9 mouse cellular contexts compared by ENCODE assay signal in the genomic region with DNA sequence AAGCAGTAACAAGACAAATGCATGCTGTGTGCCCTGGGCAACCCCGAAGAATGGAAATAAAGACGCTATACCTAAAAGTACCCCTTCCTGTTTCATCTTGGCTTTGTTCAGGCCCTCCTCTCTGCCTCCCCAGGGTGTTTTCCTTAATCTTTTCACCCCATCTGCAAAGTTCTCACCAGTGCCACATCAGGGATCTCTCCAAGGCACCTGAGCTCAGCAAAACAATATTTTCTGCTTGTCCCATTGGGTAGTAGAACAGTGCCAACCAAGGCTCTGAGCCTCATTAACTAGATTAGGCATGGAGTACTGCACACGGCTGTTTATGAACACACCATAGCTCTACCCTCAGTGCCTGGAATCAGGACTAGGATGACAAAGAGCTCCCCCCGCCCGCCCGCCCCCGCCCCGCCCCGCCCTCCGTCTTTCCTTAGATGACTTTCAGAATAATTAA. TPM values are rescaled to one million over a fixed set of nuclear protein-coding genes. Genes with fewer than 3 reads are reported as not detected.
A peak's percentile ranks its signal among the peaks of the same experiment; 100 is the strongest.
DNase-seq lines count a peak whose midpoint lies in the region; ATAC-seq and TF ChIP-seq lines count a peak whose summit lies in the region.
"Had no signal": no experiment of that assay in that cellular context is flagged by ENCODE, and none has a peak within 500 bp of the region (broad histone marks: within the 10 kb centered on the region; RNA-seq: fewer than 3 reads in every experiment).

No protein-coding gene starts in this region.

- H3K79me2 ChIP-seq in liver, adult 2 months (ENCODE audit: control insufficient read depth, insufficient read depth, low read length), result peaks cover 6% of the 10 kb centered on the region; the same call in 1 of the 2 replicates

- H3K4me2 ChIP-seq in limb, embryonic 15.5 days, result peak overlapping the region; percentile 61

- H3K36me3 ChIP-seq in liver, adult 2 months (ENCODE audit: control insufficient read depth, insufficient read depth, low read length), result no peaks in the 10 kb centered on the region
- H3K36me3 ChIP-seq in limb, embryonic 15.5 days, result no peaks in the 10 kb centered on the region
- no peaks in the 10 kb centered on the region for H3K36me3 ChIP-seq in small intestine, adult 2 months (ENCODE audit: control insufficient read depth, insufficient read depth, low read length)
- H3K36me3 ChIP-seq in thymus, adult 2 months (ENCODE audit: control insufficient read depth, insufficient read depth, low read length), result no peaks in the 10 kb centered on the region

- no peak for DNase-seq in liver, adult 2 months (ENCODE audit: extremely low read depth, low read depth, low spot score)
- no peak for DNase-seq in liver
- DNase-seq in embryo, embryonic 11 days, result peak; percentile 64
- DNase-seq in heart, postnatal 10 days, result peak; percentile 41 to 50
- no peak for DNase-seq in thymus, adult 2 months
- DNase-seq in adrenal gland, adult 18-20 months (ENCODE audit: low spot score in 2 of 2), result no peak

- H3K4me3 ChIP-seq in liver, adult 2 months (ENCODE audit: insufficient read depth, low read depth, low read length), result peak overlapping the region; percentile 18
- H3K4me3 ChIP-seq in limb, embryonic 15.5 days, result peak overlapping the region; percentile 77
- H3K4me3 ChIP-seq in small intestine, adult 2 months (ENCODE audit: low read depth, low read length), result no peak overlapping the region
- H3K4me3 ChIP-seq in thymus, adult 2 months (ENCODE audit: control insufficient read depth, insufficient read depth, low read length), result no peak overlapping the region

- H3K4me1 ChIP-seq in liver, adult 2 months (ENCODE audit: control insufficient read depth, insufficient read depth, low read length), result peaks cover 19% of the 10 kb centered on the region
- H3K4me1 ChIP-seq in limb, embryonic 15.5 days, result peaks cover 24% of the 10 kb centered on the region
- H3K4me1 ChIP-seq in small intestine, adult 2 months (ENCODE audit: control insufficient read depth, insufficient read depth, insufficient read length, low read length), result peaks cover 12% of the 10 kb centered on the region; the same call in 1 of the 2 replicates
- H3K4me1 ChIP-seq in thymus, adult 2 months (replicated peaks; ENCODE audit: control insufficient read depth, insufficient read depth, low read length), result peaks cover 7% of the 10 kb centered on the region

- TF ChIP-seq POLR2A in liver, adult 2 months (IDR thresholded peaks at IDR 0.05; ENCODE audit: extremely low read depth, insufficient read depth, low read length), result no peak
- TF ChIP-seq POLR2A in small intestine, adult 2 months (IDR thresholded peaks at IDR 0.05; ENCODE audit: low read depth, low read length), result no peak
- TF ChIP-seq POLR2A in thymus, adult 2 months (IDR thresholded peaks at IDR 0.05; ENCODE audit: control insufficient read depth, extremely low read depth, insufficient read depth, low read length, poor library complexity), result no peak

- H3K27ac ChIP-seq in liver, adult 2 months (replicated peaks; ENCODE audit: insufficient read depth, low read depth, low read length), result peak overlapping the region; percentile 56
- peak overlapping the region; percentile 76 for H3K27ac ChIP-seq in limb, embryonic 15.5 days
- peak overlapping the region; percentile 10 for H3K27ac ChIP-seq in small intestine, adult 2 months (ENCODE audit: insufficient read depth, low read depth, low read length)
- H3K27ac ChIP-seq in thymus, adult 2 months (ENCODE audit: control insufficient read depth, insufficient read depth, low read length), result no peak overlapping the region

- no peak for TF ChIP-seq CTCF in liver, adult 2 months (IDR thresholded peaks at IDR 0.05; ENCODE audit: low read depth, low read length)
- no peak for TF ChIP-seq CTCF in small intestine, adult 2 months (IDR thresholded peaks at IDR 0.05; ENCODE audit: extremely low read depth, insufficient read length, insufficient replicate concordance, low read depth, low read length)
- TF ChIP-seq CTCF in thymus, adult 2 months (IDR thresholded peaks at IDR 0.05; ENCODE audit: borderline replicate concordance, control insufficient read depth, extremely low read depth, insufficient read depth, low read length, poor library complexity), result no peak

- no peaks in the 10 kb centered on the region for H3K9me3 ChIP-seq in limb, embryonic 15.5 days

- intact Hi-C loops in heart, postnatal 10 days (cut with DNase I), result no loop called here

- H3K27me3 ChIP-seq in liver, adult 2 months (ENCODE audit: control insufficient read depth, insufficient read depth, low read length), result no peaks in the 10 kb centered on the region
- H3K27me3 ChIP-seq in limb, embryonic 15.5 days, result no peaks in the 10 kb centered on the region
- H3K27me3 ChIP-seq in small intestine, adult 2 months (ENCODE audit: control insufficient read depth, insufficient read depth, low read length), result no peaks in the 10 kb centered on the region
- H3K27me3 ChIP-seq in thymus, adult 2 months (ENCODE audit: control insufficient read depth, insufficient read depth, low read length), result no peaks in the 10 kb centered on the region

- no peak for ATAC-seq in limb, embryonic 15.5 days (ENCODE audit: insufficient number of reproducible peaks, low FRiP score, low TSS enrichment, low read depth)

- H3K9ac ChIP-seq in liver, adult 2 months (ENCODE audit: low read depth, low read length), result peak overlapping the region; percentile 57
- no peak overlapping the region for H3K9ac ChIP-seq in limb, embryonic 15.5 days

- 18% methylated on average over 10 of the region's 10 CpGs for WGBS in liver, adult 2 months
- WGBS in limb, embryonic 15.5 days, result 7% methylated on average over 10 of the region's 10 CpGs
- WGBS in small intestine, adult 2 months, result 15% methylated on average over 10 of the region's 10 CpGs
- WGBS in thymus, adult 2 months, result 49% methylated on average over 10 of the region's 10 CpGs

RNA-seq across cellular contexts. Expression of a gene that starts 0.8 kb away (rescaled TPM):
- total RNA-seq in liver, adult 2 months (2014; rRNA removed), result 28.0 and 30.0 TPM in 2 replicates
- 47.6 and 56.5 TPM in 2 replicates for polyA plus RNA-seq in liver, adult 2 months (2012; rRNA removed)
- total RNA-seq in heart, postnatal 10 days (2021), result 100 to 1,000 TPM; 213 to 228 TPM
- polyA plus RNA-seq in limb, embryonic 15.5 days (2015; fragmentation: Nextera tagmentation; extraction: Ambion mirVana), result 19.9 and 21.7 TPM in 2 replicates
- polyA plus RNA-seq in small intestine, adult 2 months (2012; rRNA removed), result 41.6 and 73.2 TPM in 2 replicates
- 117 and 120 TPM in 2 replicates for polyA plus RNA-seq in thymus, adult 2 months (2012; rRNA removed)
- 100 to 1,000 TPM; 149 to 159 TPM for total RNA-seq in adrenal gland, adult 18-20 months (2021)

RNA-seq across cellular contexts. Expression of a gene that starts 5.2 kb away (rescaled TPM):
- 17.9 and 20.1 TPM in 2 replicates for total RNA-seq in liver, adult 2 months (2014; rRNA removed)
- polyA plus RNA-seq in liver, adult 2 months (2012; rRNA removed), result 2.5 and 4.6 TPM in 2 replicates
- 10 to 100 TPM; 44.2 to 48.1 TPM for total RNA-seq in heart, postnatal 10 days (2021)
- 96.9 and 105 TPM in 2 replicates for polyA plus RNA-seq in limb, embryonic 15.5 days (2015; fragmentation: Nextera tagmentation; extraction: Ambion mirVana)
- 0.74 and 1.4 TPM in 2 replicates for polyA plus RNA-seq in small intestine, adult 2 months (2012; rRNA removed)
- 20.7 and 26.4 TPM in 2 replicates for polyA plus RNA-seq in thymus, adult 2 months (2012; rRNA removed)
- 10 to 100 TPM; 58.1 to 71.9 TPM for total RNA-seq in adrenal gland, adult 18-20 months (2021)

RNA-seq across cellular contexts. Expression of a gene that starts 45.3 kb away (rescaled TPM):
- 0.67 TPM in 1 of 2 replicates, not detected in the other for total RNA-seq in liver, adult 2 months (2014; rRNA removed)
- 0.16 and 0.49 TPM in 2 replicates for polyA plus RNA-seq in liver, adult 2 months (2012; rRNA removed)
- total RNA-seq in heart, postnatal 10 days (2021), result not detected
- polyA plus RNA-seq in limb, embryonic 15.5 days (2015; fragmentation: Nextera tagmentation; extraction: Ambion mirVana), result 0.19 TPM in 1 of 2 replicates, not detected in the other
- polyA plus RNA-seq in small intestine, adult 2 months (2012; rRNA removed), result 2.1 and 4.1 TPM in 2 replicates
- polyA plus RNA-seq in thymus, adult 2 months (2012; rRNA removed), result not detected in 2 replicates
- total RNA-seq in adrenal gland, adult 18-20 months (2021), result not detected
- total RNA-seq: left cerebral cortex, postnatal 14 days had no signal

Comparison
In these comparisons a context has a peak if more than half of its experiments do, and no peak if none do; other contexts are left out.
1. DNase-seq: peak in embryo, embryonic 11 days (single experiment) and heart, postnatal 10 days (2 of 2); none in liver, adult 2 months (single experiment), liver (single experiment), thymus, adult 2 months (single experiment) and adrenal gland, adult 18-20 months (0 of 2).
2. H3K4me3 ChIP-seq: peak in liver, adult 2 months (single experiment) and limb, embryonic 15.5 days (single experiment); none in small intestine, adult 2 months (single experiment) and thymus, adult 2 months (single experiment).